Mouse (Mus musculus): ENCODE data around the gene Hlf. TPM values are rescaled to one million over a fixed set of nuclear protein-coding genes. Genes with fewer than 3 reads are reported as not detected.

The Hlf gene
- total RNA-seq, 4 experiments from 2014 or later = 132 to 146 (median 139) TPM

- DNase-seq (ENCODE audit: low spot score in 2 of 2) = no peak
Measured at GRCm38 (mm10) chr11:90342858-90343257, 47.8 kb downstream of the Hlf start.

- no peak for DNase-seq (ENCODE audit: low spot score in 2 of 2)
Measured at GRCm38 (mm10) chr11:90342267-90342666, 48.4 kb downstream of the Hlf start.

DNA sequence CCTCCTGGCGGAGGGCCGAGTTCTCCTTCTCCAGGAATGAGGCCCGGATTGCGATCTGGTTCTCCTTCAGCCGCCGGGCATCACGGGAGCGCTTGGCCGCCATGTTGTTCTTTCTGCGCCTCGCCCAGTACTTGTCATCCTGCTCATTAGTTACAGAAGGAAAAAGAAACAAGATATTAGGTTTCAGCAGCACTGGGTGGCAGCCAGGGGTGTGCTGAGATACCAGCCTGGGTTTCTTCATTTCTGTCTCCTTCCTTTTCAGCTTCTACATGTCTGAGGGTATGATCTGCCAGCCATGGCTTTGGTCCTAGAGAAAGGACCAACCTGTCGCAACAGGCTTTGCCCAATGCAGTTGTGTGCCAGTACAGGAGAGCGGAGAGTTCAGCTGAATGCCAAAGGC, 49.9 kb downstream of the Hlf start:
- DNase-seq (ENCODE audit: low spot score in 2 of 2) = no peak

DNA sequence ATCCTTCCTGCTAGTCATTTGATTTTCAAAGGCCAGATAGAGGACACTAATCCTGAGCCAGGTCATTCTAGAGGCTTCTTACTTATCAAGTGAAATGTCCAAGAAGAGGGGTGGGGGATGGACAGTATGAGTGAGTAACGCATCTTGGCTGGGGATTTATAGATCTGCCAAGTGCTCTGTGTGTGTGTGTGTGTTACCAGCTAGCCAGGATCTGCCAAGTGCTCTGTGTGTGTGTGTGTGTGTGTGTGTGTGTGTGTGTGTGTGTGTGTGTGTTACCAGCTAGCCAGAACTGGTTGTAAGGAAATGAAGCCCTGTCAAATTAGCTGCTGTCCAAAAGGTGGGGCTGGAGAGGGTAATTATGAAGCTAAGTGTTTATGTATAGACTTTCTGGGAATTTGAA, 55.9 kb downstream of the Hlf start:
- no peak for DNase-seq (ENCODE audit: low spot score in 2 of 2)

DNA sequence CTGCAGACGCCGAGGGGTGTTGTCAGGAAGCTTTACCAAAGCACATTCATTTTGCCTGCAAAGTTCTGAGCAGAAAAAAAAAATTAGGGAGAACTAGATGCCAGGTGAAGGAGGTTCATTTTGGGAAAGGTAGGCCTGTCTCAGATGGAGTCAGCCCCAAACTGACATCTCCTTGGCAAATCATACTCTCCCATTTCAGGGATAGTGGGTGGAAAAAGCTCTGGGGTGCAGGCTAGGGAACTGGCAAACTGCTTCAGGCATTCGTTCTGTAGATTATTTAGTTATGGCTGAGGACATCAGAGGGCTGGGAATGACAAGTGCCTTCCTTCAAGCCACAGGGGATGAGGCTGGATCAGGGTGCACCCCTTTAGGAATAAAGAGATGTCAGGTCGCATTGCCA, 58.0 kb downstream of the Hlf start:
- DNase-seq (ENCODE audit: low spot score in 2 of 2) = no peak

DNA sequence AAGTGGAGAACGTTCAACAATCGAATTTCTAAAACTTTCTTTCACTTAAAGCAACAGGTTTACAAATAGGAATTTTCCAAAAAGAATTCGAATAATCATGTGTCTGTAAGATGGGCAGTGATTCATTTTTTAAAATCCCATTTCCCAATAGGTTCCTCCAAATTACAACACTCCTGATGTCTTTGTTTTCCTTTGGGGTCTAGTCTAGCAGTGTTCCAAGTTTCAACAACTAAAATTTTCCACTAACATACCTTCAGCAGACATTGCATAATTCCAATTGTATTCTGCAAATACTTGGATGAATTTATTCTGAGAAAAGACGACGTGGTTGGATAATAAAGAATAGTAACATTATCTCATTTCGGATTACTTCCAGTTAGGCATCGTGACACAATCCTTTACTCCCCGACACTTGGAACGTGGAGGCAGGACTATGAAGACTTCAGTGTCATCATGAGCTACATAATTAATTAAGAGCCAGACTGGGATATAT, 60.4 kb downstream of the Hlf start:
- DNase-seq (ENCODE audit: low spot score in 2 of 2) = no peak

DNA sequence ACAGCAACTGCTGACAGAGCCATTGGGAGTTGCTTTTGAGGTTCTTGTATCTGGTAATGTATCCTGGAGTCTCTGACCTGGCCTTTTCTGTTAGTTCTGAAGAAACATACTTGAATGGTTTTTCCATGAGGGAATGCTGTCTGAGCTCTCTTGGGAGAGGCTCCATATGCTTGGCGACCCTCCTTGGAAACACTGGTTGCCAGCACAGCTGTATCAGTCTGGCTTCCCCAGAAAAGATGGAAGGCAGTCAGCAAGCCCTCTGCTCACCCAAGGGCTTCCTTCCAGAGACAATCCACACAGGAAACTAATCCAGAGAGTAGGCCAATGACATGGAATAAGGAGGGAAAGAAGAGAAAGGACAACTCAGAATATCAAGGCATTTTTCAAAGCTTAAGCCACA, 63.9 kb downstream of the Hlf start:
- no peak for DNase-seq (ENCODE audit: low spot score in 2 of 2)

GRCm38 (mm10) chr11:90326146-90326545, 64.5 kb downstream of the Hlf start:
- DNase-seq (ENCODE audit: low spot score in 2 of 2) = no peak

DNA sequence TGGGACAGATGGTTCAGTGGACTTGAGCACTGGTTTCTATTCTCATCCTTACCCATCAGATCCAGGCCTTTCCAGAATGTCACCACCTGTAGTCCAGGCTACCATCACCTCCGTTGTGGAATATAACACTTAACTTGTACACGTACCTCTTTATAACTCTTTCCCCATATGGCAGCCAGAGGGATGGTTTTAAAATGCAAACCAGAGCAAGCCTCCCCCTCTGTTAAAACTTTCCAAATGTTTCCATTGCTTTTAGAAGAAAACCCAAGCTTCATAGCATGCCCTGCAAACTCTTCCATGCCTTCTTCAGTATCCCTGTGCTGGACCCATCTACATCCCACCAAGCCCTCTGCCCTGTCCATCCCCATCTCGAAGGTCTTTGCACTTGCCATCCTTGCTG, 66.1 kb downstream of the Hlf start:
- no peak for DNase-seq (ENCODE audit: low spot score in 2 of 2)

- DNase-seq (ENCODE audit: low spot score in 2 of 2) = no peak
Measured at GRCm38 (mm10) chr11:90320922-90321321, 69.8 kb downstream of the Hlf start.

- DNase-seq (ENCODE audit: low spot score in 2 of 2) = peak in 1 of 2 experiments; percentile 41
Measured at GRCm38 (mm10) chr11:90317482-90317881, 73.2 kb downstream of the Hlf start.

- DNase-seq (ENCODE audit: low spot score in 2 of 2) = no peak
Measured at GRCm38 (mm10) chr11:90314606-90315005, 76.1 kb downstream of the Hlf start.

DNA sequence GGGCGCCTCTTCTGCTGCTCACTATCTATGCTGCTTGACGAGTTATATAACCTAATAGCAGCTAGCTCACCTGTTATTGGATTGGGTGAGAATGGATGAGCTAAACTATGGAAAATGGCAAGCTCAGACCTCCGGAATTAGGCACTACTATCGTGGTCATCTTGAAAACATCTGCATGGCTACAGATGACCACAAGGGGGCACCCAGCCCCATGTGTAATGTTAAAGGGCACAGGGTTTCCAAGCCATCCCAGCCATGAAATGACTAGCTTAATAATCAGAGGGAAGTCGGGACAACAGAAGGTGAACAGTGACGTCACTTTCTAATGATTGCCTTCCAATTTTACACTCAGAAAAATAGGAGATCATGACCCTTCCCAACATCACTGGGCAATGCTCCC, 83.7 kb downstream of the Hlf start:
- DNase-seq (ENCODE audit: low spot score in 2 of 2) = no peak

DNA sequence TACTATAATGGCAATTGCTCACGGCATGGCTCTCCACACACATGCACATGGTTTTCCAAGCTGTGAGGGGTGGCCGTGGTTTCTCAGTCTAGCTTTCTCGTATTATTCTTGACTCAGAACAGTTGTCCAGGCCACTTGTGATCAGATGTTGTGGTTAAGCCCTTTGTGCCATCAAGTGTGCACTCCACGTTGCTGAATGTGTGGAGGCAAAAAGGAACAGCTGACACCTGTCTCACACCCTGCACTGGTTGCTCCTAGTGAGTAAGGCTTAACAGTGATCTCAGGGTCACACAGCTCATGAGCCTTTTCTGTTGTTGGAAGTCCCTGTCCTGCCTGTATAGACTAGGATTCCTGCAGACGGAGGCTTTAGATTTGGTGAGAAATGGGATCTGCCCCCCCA, 84.6 kb downstream of the Hlf start:
- DNase-seq (ENCODE audit: low spot score in 2 of 2) = no peak

DNA sequence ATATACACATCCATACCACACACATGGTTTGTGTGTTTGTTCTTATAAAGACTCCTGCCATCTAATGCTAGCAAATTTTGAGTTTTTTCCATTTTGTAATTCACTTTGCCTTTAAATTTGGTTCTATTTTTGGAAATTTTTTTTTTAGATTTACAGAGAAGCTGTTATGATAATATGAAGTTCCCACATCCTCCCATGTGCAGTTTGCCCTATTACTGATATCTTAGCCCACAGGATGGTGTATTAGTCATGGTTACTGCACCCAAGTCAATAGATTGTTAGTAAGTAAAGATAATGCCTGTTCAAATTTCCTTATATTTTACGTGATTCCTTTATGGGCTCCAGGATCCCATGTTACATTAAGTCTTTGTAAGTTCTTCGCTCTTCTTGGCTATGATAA, 96.1 kb downstream of the Hlf start:
- DNase-seq (ENCODE audit: low spot score in 2 of 2) = no peak

DNA sequence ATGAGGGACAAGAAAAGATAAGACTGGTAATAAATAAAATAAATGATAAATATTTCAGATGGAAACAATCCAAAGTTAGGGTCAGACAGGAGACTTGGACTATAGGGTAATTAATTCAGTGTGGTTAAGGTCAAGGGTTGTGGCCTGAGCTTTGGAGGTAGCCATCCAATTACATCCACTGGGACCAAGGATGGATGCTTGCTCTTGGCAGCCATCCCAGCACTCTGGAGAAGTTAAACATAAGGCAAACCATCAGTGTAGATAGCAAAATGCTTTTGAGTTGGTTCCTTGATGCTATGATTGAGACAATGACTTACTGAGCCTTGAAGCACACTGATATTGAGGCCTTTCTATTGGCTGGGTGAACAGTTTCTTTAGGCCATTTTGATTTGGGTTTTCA, 97.9 kb downstream of the Hlf start:
- no peak for DNase-seq (ENCODE audit: low spot score in 2 of 2)

GRCm38 (mm10) chr11:90291156-90291555, 99.5 kb downstream of the Hlf start:
- no peak for DNase-seq (ENCODE audit: low spot score in 2 of 2)

GRCm38 (mm10) chr11:90286550-90287154, 104.0 kb downstream of the Hlf start:
- DNase-seq (ENCODE audit: low spot score in 2 of 2) = no peak

Other genes starting within 250 kb of the Hlf start
- 1 to 10 TPM; 2.6 to 4.5 (median 3.6) TPM for gene Gm45716, start 203.2 kb downstream of the Hlf start, total RNA-seq (2022)
- gene Mmd, start 141.4 kb downstream of the Hlf start, total RNA-seq (2022) = 100 to 1,000 TPM; 184 to 215 (median 198) TPM
- 10 to 100 TPM in 3 of 4 experiments, 1 to 10 TPM in 1; 9.5 to 13.4 (median 11.2) TPM for gene Stxbp4, start 247.2 kb upstream of the Hlf start, total RNA-seq (2022)
- 10 to 100 TPM; 23.0 to 26.7 (median 26.1) TPM for gene Cox11, start 247.3 kb upstream of the Hlf start, total RNA-seq (2022)